Mouse (Mus musculus) forebrain, embryonic 14.5 days (tissue): ENCODE measurements around the gene Scfd2. TPM values are rescaled to one million over a fixed set of nuclear protein-coding genes. Genes with fewer than 3 reads are reported as not detected.

Experiments used
- polyA plus RNA-seq: library from polyadenylated mRNA; unstranded; fragments of >200 nt; fragmentation: Nextera tagmentation; extraction: Ambion mirVana; gene quantifications from 2 replicates; pipeline ENCODE4 v1.2.1, GENCODE M21; 2014

Scfd2 gene
- polyA plus RNA-seq, 1 experiment from 2014 or later, result 18.6 TPM

Other genes with a start within 250 kb of the Scfd2 start
- gene Fip1l1, start 3.7 kb upstream of the Scfd2 start, polyA plus RNA-seq, result 55.2 and 70.1 TPM in 2 replicates
- 2.8 and 3.6 TPM in 2 replicates for gene Lnx1, start 171.2 kb upstream of the Scfd2 start, polyA plus RNA-seq